Mouse (Mus musculus) heart, embryonic 14.5 days (tissue): ENCODE measurements at regions not wholly inside any gene's neighbourhood (a gene's known extent, or its start where the extent isn't known, plus 50 kb on each side); places are given as distances from the start of the nearest gene placed in this dataset.

Experiments
- ATAC-seq: fragments of 200-750 bp; cut with Nextera tagmentation; 2 replicates; pipeline ENCODE4 v1.8.0; 2017; ENCODE audit warnings: low read depth, moderate TSS enrichment; ENCODE audit not compliant: insufficient number of reproducible peaks, insufficient read depth, low FRiP score
- H3K27ac ChIP-seq, 2 experiments: fragments of 200-500 bp in 1 of 2; fragments of 300-500 bp in 1 of 2; sonication (generic) in 1 of 2; replicated peaks in 1 of 2; 2 replicates each; pipeline ENCODE4 v1.5.1; 2012 to 2014; ENCODE audit warnings: low read depth in 2 of 2, low read length in 2 of 2, control low read depth in 1 of 2, mild to moderate bottlenecking in 1 of 2, mixed read lengths in 1 of 2; ENCODE audit not compliant: control insufficient read depth in 1 of 2, insufficient read depth in 1 of 2
- H3K27me3 ChIP-seq: fragments of 300-500 bp; sonication (generic); 2 replicates; pipeline ENCODE4 v1.6.1; 2014; ENCODE audit warnings: mild to moderate bottlenecking, low read length, control low read depth; ENCODE audit not compliant: control insufficient read depth, insufficient read depth
- H3K36me3 ChIP-seq: fragments of 300-500 bp; sonication (generic); 2 replicates; pipeline ENCODE4 v1.6.1; 2014; ENCODE audit warnings: mild to moderate bottlenecking, control low read depth, low read length, mixed read lengths; ENCODE audit not compliant: control insufficient read depth, insufficient read depth
- H3K4me1 ChIP-seq, 2 experiments: fragments of 200-500 bp in 1 of 2; fragments of 300-500 bp in 1 of 2; sonication (generic) in 1 of 2; 2 replicates each; pipeline ENCODE4 v1.6.1; 2012 to 2014; ENCODE audit warnings: low read length in 2 of 2, control low read depth in 1 of 2, mixed read lengths in 1 of 2; ENCODE audit not compliant: control insufficient read depth in 2 of 2, insufficient read depth in 2 of 2
- H3K4me2 ChIP-seq: fragments of 300-500 bp; sonication (generic); 2 replicates; pipeline ENCODE4 v1.6.1; 2014; ENCODE audit warnings: mild to moderate bottlenecking, low read length
- H3K4me3 ChIP-seq, 2 experiments: fragments of 200-500 bp in 1 of 2; fragments of 300-500 bp in 1 of 2; sonication (generic) in 1 of 2; 2 replicates each; pipeline ENCODE4 v1.5.1; 2012 to 2014; ENCODE audit warnings: low read length in 2 of 2, mild to moderate bottlenecking in 2 of 2, control low read depth in 1 of 2, low read depth in 1 of 2, moderate library complexity in 1 of 2; ENCODE audit not compliant: control insufficient read depth in 1 of 2, insufficient read depth in 1 of 2
- H3K9ac ChIP-seq: fragments of 300-500 bp; sonication (generic); 2 replicates; pipeline ENCODE4 v1.6.1; 2014; ENCODE audit warnings: mild to moderate bottlenecking, low read length
- H3K9me3 ChIP-seq: fragments of 300-500 bp; sonication (generic); 2 replicates; pipeline ENCODE4 v1.6.1; 2016; ENCODE audit warnings: low read length, control low read depth; ENCODE audit not compliant: control insufficient read depth
- WGBS: fragments of 180-500 bp; shearing (Covaris S2); extraction: QIAGEN DNeasy Blood & Tissue Kit; methylation state at CpG from one replicate; pipeline ENCODE4 v1.1.7; 2014; 5-methylcytosine and 5-hydroxymethylcytosine counted together

- Histone ChIP-seq H3K4me1 (peaks cover 8 to 18% of the 10 kb centered on the region in 2 experiments), H3K4me2 (no peak overlapping the region), H3K27ac (no peak overlapping the region), H3K4me3 (no peak overlapping the region), H3K9ac (no peak overlapping the region), H3K27me3 (no peaks in the 10 kb centered on the region), H3K9me3 (peaks cover 2% of the 10 kb centered on the region; the same call in 1 of the 2 replicates), H3K36me3 (no peaks in the 10 kb centered on the region)
- WGBS, result 89% methylated on average over 5 of the region's 5 CpGs
- no peak for ATAC-seq
Measured at GRCm38 (mm10) chr7:79215001-79215400, 58.0 kb upstream of the Abhd2 start.

DNA sequence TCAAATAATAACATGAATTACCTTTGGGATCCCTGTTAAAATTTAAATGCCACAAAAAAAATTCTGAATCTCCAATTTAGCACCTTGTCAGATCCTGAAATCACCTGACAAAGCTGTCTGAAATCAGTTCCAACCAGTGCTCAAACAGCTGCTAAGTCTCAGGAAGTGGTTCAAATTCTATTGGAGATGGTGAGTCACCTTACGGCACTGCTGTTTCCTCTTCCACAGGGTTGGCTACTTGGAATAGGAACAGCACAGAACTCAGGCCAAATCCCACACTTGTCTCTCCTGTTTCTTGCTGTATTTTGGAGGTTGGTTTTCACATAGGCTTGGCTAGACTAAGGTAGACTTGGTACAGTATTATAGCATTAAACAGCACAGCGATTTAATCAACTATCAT lies 55.8 kb upstream of the Abhd2 start:
- H3K4me3 ChIP-seq, result no peak overlapping the region
- WGBS, result 72% methylated on average over 2 of the region's 2 CpGs
- H3K4me2 ChIP-seq, result no peak overlapping the region
- no peaks in the 10 kb centered on the region for H3K27me3 ChIP-seq
- H3K27ac ChIP-seq, result no peak overlapping the region
- peaks cover 2% of the 10 kb centered on the region; the same call in 1 of the 2 replicates for H3K9me3 ChIP-seq
- no peak overlapping the region for H3K9ac ChIP-seq
- no peak for ATAC-seq
- H3K4me1 ChIP-seq, result peaks cover 2 to 9% of the 10 kb centered on the region in 2 experiments; a peak in 2 of 4 replicates
- no peaks in the 10 kb centered on the region for H3K36me3 ChIP-seq

GRCm38 (mm10) chr7:79222626-79223335 lies 50.2 kb upstream of the Abhd2 start:
- 81% methylated on average over 9 of the region's 9 CpGs for WGBS
- no peaks in the 10 kb centered on the region for H3K36me3 ChIP-seq
- ATAC-seq, result no peak

More at GRCm38 (mm10) chr7:79222626-79223335, 50.2 kb upstream of the Abhd2 start:
- no peaks in the 10 kb centered on the region for H3K9me3 ChIP-seq
- H3K9ac ChIP-seq, result no peak overlapping the region
- peaks cover 2 to 9% of the 10 kb centered on the region in 2 experiments; a peak in 2 of 4 replicates for H3K4me1 ChIP-seq
- no peaks in the 10 kb centered on the region for H3K27me3 ChIP-seq
- H3K4me2 ChIP-seq, result no peak overlapping the region
- no peak overlapping the region for H3K4me3 ChIP-seq
- no peak overlapping the region for H3K27ac ChIP-seq
